Mouse (Mus musculus) mouse trophoblast stem cell (cell line): ENCODE measurements at regions not wholly inside any gene's neighbourhood (a gene's known extent, or its start where the extent isn't known, plus 50 kb on each side); places are given as distances from the start of the nearest gene placed in this dataset.
"Not testable (repeated sequence)": the region's sequence is repeated elsewhere in the genome, so short reads cannot be mapped to it uniquely, and the experiment has no call there.

Experiments
- in situ Hi-C, 2 experiments: fragments of 300-500 bp; cut with MseI, MboI; formaldehyde crosslinking; loops; 2 replicates in 1 of 2; 3 replicates in 1 of 2; pipeline ENCODE4 v1.15.1; 2025

DNA sequence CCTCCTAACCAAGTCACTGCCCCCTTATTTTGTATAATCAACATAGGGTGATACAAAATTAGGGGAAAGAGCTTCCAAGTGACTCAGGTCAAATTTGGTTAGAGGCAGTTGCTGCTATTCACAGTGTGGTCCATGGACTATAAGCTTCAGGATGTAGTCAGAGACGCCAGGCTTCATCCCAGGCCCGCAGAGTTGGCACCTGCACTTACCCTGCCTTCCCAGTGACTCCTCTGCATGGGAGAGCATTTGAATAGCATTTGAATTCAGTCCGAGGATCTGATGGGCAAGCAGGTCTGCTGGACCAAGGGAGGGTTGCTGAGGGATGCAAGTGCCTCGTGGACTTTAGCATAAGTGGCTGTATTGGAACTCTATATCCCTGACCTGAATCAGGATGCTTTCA is 181.8 kb downstream of the 1810013L24Rik start:
- in situ Hi-C loops, result loop anchor here (25.0 kb wide), 2 partner anchors 726 to 976 kb away; partner anchors contain the start of gene Grin2a (in 1 of the 2)

DNA sequence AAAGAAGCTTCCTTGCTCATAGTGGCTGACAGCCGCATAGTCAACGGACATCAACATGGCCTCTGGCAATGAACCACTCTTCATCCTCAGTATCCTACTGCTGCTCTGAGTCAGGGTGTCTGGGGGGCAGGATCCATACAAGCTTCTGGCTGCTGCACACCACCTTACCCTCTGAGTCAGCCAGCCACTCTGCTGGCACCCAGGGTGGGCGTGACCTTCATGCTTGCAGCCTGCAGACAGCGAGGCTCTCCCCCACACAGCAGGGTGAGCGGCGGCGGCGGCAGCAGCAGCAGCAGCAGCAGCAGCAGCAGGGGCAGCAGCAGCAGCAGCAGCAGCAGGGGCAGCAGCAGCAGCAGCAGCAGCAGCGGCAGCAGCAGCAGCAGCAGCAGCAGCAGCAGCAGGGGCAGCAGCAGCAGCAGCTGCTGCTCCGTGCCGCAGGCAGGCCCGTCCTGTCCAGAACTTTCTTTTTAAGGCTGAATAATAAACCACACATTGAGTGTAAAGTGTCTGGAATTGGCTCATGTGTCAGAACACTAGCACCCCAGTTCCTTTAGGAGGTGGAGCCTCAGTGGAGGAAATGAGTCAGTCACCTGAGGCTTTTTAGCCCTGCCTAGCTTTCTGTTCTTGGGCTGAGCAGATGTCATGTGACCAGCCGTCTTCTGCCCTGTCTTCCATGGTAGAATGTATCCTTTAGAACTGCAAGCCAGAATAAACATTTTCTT is 186.3 kb downstream of the 1810013L24Rik start:
- in situ Hi-C loops, result loop anchor here (25.0 kb wide), 2 partner anchors 721 to 971 kb away; partner anchors contain the start of gene Grin2a (in 1 of the 2)

DNA sequence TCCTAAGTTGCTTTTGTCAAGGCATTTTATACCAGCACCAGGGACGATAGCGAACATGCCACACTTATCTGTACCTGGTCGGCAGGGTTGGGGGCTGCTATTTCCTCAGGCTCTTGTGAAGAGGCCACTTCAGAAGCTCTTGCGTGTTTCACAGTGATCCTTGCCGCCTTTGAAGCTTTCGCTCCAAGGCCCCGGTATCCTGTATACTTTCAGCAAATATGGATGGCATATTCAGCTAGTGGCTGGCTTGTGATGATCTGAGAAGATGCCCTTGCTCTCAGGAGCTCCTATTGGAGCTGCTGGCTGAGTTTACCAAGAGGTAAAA is 186.8 kb downstream of the 1810013L24Rik start:
- in situ Hi-C loops, result loop anchor here (25.0 kb wide), 2 partner anchors 721 to 971 kb away; partner anchors contain the start of gene Grin2a (in 1 of the 2)

DNA sequence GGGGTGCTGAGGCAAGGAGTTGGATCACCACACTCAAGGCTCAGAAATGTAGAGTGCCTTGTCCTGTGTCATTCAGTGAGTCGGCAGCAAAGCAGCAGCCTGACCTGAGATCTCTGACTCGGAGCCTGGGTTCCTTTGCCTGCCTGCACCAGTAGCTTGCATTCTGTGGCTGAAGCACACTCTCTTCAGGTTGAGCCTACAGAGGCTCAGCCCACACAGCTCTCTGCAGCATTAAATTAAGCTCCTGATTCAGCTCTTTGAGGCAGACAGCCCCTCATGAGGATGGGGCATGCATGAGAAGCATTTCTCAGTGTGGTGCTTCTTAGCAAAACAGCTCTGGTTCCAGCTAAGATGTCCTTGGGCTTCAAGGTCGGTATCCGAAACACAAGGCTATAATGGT is 200.8 kb downstream of the 1810013L24Rik start:
- in situ Hi-C loops, result no loop called here

DNA sequence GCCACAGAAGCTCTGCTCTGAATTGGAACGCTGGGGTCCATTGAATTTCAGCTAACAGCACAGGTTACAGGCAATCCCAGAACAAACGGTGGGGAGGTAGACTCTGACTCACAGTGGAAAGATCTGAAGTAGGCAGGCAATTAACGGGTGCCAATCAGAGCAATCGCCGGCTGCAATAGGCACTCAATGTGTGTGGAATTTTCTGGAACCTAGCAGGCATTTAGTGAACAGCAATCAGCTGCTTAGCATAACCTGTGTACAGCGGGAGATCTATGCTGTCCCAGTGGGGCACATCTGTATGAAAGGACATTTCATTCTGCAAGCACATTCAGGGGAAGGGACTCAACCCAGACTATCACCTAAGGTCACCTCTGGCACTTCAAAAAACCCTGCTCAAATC is 213.4 kb downstream of the 1810013L24Rik start:
- in situ Hi-C loops, result no loop called here

DNA sequence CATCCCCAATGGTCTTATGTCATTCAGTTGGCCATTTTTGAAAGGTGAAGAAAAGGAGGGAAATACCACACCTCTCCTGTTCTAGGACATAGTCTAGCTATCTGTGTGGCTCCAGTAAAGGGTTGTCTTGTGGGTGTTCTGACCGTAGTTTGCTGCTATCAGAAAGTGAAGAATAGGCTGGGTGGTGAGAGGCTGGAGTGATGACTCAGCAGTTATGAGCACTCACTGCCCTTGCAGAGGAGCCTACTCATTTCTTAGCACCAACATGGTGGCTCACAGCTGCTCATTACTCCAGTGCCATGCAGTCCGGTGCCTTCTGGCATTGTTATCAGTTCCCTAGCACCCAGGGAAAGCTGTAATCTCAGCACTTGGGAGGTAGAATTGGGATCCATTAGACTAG is 217.0 kb downstream of the 1810013L24Rik start:
- in situ Hi-C loops, result no loop called here

DNA sequence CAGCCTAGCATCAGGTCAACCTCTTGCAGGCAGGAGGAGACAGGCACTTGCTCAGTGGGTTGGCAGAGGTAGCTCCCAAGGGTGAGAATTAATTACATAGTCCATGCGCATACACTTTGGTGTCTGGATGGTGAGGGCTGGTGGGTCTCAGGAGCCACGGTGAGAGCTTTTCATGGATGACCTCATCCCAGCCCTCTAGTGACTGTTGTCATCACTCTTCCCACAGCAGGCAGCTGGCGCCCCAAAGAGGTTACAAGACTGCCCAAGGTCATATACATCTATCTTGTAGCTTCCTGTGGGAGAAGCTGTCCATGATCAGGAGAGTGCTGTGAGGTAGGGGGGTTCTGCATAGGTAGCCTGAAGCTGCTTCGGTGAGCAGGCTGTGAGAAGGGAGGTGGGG is 224.5 kb downstream of the 1810013L24Rik start:
- in situ Hi-C loops, result no loop called here

DNA sequence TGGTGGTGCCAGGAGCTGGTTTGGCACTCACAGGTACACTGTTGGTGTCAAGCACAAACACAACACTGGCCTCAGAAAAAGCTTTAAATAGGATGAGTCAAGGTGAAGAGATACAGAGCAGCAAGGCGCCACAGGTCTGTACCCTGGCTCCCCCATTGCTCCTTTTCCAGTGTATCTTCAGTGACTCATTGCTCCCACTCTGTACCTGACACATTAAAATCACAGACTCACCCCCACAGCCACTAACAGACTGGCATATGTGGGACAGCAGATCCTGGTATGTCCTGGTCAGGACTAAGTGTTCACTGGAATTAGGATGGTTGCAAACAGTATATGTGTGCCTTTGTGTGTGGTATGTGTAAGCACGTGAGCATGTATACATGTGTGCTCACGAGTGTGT is 226.5 kb downstream of the 1810013L24Rik start:
- in situ Hi-C loops, result no loop called here

DNA sequence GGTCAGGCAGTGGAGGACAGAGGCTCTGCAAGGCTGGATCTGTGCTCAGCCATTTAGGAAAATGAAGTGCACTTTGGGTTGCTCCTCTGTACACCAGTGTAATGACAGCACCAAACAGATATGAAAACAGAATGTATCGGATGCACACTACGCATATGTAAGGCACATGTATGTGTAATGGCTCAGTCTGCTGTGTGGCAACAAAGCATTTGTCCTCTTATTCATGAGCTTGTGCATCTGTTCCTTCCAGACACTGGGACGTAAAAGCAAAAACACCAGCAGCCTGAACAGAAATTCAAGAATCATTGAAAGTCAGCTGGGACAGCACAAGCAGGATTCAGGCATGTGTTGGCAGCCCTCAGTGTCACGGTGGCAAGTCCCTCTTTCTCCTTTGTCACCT is 241.6 kb downstream of the 1810013L24Rik start:
- in situ Hi-C loops, result no loop called here

DNA sequence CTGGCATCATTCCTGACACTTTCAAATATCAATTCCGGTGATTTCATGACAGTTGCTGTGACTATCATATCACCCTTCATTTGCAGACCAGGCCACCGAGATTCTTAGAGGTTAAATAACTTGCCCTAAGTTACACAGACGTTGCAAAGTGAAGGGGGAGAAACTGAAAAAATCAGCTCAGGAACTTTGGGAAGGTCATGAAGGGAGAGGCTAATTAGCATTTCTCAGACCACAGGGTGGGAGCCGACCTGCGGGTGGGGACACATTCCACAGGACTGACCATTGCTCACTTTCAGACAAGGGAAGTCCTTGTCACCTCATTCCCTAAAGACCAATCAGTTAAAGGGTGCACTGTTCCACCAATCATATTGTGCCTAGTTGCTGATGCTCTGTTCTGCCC is 242.1 kb downstream of the 1810013L24Rik start:
- in situ Hi-C loops, result not testable (repeated sequence)

DNA sequence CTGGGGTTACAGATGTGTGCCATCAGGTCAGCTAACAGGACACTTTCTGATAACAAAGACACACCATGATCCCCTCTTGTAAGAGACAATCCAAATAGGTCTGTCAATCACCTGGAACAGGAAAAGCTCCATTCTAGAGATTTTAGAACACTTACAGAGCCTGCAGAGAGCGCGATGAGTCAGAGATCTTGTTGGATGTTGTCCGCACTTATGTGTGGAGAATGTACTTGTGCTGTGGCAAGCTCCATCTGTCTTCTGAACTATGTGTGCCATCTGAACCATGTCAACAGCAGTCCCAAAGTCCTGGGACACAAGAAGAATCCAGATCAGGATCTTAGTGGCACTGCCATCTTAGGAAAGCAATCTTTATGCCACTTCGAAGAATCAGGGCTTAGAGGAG is 244.4 kb downstream of the 1810013L24Rik start:
- in situ Hi-C loops, result no loop called here

DNA sequence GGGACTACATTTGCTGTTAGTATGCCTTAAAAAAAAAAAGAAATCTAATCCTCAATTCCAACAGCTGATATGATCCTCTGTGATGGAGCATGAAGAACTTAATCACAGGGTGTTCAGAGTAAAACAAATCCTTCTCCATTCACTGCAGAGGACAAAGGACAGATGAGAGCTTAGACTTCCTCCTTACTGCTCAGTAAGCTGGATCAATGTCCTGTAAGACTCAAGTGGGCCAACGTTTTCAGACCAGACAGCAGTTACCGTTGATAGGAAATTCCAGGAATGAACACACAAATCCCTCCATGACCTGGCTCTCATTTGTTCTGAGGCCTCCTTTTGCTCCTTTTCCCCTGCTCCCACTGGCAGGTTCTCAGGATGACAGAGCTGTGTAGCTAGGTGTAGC is 247.6 kb downstream of the 1810013L24Rik start:
- in situ Hi-C loops, result no loop called here

DNA sequence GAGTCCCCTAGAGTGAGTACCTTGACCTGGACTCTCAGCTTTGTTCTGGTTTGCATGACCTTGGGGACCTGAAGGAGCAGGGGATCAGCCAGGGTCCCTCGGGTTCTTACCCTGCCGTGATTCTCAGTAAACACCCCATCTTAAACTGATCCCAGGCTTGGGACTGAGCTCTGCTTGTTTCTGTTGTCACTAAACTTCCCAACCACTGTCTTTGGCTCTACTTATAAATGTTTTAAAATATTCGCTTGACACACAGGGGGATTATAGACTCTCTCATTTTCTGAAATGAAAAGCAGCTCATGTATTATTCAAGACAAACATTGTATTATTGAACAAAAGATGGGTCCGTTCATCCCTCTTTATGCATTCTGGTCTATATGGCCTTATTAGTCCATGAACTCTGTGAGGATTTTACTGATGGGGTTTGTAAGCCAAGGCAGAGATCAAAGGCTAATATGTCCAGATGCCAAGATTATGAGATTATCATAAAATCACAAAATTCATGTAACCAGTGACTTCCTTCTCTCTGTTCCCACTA is 248.6 kb downstream of the 1810013L24Rik start:
- in situ Hi-C loops, result no loop called here

DNA sequence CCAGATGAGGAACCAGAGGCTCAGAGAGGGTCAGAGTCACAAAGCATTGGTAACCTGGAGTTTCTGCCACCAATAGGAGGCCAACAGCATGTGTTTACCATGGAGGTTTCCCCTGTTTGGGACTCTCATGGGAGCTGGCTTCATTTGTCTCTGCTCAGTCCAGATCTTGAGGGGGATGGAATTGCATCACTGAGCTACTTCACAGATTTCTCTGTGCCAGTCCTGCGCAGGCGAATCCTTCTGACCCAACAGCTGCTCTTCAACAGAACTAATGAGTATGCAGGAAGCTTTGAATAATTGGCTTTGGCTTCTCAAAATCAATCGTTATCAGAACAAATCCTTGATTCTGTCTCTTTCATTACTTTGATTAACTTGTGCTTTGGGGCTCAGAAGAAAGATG is 253.1 kb downstream of the 1810013L24Rik start:
- in situ Hi-C loops, result no loop called here

DNA sequence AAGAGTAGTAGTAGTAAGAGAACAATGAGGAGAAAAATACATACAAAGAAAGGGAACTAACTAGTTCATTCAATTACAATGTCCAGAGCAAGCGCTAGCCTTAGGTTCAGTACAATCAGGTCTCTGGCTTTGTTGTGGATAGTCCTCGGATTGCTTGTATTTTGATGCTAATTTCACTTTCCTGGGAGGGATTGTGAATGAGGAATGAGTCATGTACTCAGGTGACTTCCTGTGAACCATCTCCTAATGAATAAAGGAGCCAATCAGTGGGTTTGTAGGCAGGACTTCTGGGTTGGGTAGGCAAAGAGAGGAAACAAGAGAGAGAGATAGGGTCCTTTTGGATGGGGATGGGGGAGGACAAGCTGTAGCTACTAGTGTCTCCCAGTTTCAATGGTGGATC is 253.8 kb downstream of the 1810013L24Rik start:
- in situ Hi-C loops, result no loop called here

DNA sequence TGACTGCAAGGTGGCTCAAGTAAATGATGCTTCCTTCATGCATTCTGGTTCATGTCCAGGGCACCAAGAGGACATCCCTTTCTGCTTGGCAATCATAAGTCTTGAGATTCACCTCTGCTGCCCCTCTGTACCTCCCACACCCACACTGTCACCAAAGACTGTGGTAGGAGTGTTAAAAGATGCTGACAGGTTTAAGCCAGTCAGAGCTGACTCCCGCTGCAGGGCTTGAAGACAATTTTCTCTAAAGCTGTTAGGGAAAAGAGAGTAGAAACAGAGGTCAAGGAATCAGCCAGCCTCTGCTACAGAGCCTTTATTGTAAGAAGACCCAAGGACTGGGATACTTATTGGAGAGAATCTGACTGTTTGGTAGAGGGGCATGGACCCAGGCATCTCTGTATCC is 254.7 kb downstream of the 1810013L24Rik start:
- in situ Hi-C loops, result no loop called here

DNA sequence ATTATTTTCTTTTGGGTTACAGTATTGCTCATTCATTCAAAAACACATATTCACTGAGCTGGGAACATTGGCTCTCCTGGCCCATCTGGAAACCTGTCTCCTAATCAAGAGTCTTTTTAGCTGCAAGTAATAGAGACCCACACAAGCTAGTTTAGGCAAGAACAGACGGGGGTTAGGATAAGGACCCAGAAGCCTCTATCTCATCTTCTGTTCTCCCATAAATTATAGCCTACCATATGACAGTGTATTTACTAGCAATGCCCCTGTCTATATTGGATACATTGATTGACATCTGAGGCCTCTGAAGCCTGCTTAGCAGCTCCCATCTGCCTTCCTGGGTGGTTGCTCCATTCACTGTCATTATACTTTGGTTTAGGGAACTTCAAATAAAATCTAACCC is 255.2 kb downstream of the 1810013L24Rik start:
- in situ Hi-C loops, result no loop called here

DNA sequence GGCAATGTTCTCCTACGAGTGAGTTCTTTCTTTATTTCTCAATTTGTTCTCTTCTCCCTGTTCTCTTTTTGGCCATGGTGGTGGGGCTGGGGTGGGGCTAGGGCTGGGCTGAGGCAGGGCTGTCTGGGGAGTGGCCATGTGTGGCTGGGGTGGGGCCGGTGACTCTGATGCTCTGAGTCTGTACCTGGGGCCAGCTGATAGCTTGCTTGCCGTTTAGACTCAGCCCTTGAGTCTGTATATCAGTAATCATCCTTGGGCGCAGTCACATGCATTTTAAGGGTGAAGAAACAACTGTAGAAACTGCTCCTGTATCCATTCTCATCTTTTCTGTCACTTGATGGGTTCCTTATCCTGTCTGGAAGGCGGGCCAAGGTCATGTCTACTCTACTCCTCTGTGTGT is 256.1 kb downstream of the 1810013L24Rik start:
- in situ Hi-C loops, result no loop called here

DNA sequence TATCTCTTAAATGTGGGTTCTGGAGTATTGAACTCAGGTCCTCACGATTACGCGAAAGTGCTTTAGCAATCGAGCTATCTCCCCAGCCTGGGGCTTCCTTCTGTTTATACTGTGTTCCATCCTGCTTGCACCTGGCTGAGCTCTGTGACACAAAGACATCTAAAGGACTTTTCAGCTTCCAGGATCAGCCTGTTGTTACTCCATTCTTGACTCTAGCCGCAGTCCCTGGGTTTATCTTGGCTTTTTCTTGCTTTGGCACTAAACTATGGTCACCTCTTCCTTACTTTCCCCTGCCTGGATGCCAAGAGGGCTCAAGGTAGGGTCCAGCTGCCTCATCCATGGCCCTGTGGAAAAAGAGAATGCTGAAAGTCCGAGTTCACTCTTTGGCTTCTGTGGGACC is 261.9 kb downstream of the 1810013L24Rik start:
- in situ Hi-C loops, result no loop called here

DNA sequence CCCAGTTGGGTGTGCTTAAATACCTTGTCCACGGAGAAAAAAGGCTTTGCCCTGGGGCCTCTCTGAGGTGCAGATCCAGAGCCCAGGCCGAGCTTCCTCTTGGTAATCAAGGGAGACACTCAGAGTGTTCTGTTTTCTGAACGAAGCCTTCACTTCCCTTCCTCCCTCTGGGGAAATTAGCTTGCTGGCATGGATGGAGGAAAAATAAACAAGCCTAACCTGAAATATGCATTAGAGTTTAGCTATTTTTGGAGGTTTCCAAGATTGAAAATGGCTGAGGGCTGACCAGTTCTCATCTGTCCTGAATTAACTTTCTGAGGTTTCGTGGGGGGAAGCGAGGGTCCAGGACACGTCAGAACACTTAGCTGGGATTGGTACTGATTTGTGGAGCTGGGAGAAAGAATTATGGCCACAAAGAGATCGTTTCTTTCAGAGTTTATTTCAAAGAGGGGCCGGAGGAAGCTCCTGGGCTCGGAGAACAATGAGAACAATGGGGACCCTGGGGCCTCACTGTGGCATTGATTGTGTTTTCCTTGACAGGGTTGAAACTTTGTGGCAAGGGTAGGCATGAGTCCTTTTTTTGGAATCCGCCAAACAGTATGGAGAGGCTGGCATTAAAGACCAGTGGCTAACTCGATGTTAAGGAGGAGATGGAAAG is 262.4 kb downstream of the 1810013L24Rik start:
- in situ Hi-C loops, result no loop called here

DNA sequence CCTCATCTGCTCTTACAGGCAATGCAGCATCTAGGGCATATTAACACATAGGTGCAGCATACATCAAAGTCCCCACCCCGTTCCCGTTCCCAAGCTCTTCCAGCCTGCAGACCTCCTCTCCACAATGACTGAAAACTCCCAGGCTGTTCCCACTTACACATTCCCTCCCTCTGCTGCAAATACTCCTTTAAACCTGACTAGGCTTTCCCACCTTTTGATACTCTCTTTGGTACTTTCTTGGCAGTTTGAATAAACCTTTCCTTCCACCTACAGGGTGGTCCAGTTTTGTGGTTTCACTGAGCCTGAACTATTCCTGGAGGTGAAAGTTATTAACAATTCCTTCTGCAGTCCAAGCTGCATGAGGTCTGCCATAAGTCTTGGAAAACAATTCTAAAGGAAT is 263.7 kb downstream of the 1810013L24Rik start:
- in situ Hi-C loops, result no loop called here

DNA sequence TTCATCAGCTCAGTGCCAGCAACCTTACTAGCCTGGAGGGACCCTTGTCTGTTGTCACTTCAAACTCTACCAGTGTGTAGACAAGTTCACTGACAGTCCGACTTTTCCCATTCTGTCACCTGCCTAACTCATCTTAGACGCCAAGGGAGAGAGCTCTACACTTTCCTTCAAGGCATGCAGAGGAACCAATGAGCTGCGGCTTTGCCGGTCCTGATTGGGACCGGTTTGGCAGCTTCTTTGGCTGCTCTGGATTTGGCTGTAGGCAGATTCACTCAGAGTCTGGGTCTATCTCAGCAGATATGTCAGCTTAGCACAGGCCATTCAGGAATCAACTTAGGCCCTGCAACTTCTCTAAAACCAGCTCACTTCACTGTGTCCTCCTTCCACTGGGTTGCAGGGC is 264.3 kb downstream of the 1810013L24Rik start:
- in situ Hi-C loops, result no loop called here

DNA sequence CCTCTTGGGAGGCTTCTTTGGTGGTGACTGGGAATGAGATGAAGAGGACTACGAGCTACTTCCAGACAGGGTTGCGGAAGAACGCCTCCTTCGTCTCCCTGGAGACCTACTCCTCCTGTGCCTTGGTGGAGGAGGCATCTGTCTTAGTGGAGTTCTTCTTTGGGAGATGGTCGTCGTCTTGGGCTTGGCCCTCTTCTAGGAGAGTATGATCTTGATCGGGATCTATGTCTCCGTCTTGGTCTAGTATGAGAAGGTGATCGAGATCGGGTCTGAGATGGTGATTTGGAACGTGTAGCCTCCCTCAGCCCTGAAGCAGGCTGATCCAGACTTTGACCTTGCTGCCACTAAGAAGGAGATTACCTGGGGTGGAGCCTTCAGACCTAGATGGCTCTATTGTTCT is 276.3 kb downstream of the 1810013L24Rik start:
- in situ Hi-C loops, result no loop called here
